Comparison of ENCODE assay signal across 15 mouse cellular contexts in the genomic region with DNA sequence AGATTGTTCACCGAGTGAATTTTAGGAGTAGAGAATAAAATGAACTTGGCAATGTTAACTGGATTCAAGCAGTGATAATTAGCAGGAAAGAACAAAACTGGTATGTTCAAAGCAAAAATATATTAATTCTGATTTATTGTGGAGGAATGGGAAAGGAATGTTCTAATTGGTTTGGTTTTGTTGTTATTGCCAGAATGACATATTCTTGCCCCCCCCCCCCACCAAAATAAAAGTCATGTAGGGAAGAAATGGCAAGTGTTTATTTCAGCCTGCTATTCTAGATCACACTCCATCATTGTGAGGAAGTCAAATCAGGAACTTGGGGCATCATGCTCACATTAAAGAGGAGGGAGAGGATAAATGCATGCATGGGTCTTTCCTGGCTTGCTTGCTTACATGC.
"Had no signal": no experiment of that assay in that cellular context is flagged by ENCODE, and none has a peak within 500 bp of the region (broad histone marks: within the 10 kb centered on the region; RNA-seq: fewer than 3 reads in every experiment).

No protein-coding gene starts in this region.

- DNase-seq: cerebellum, adult 9-11 months; cerebellum, postnatal 10 days; cerebellum, postnatal 14 days; cerebellum, postnatal 25 days; cerebellum, postnatal 36 days; embryo, embryonic 11 days; forebrain, postnatal 0 days; gastrocnemius, adult 2 months; gastrocnemius, postnatal 10 days; gastrocnemius, postnatal 14 days; gastrocnemius, postnatal 25 days; gastrocnemius, postnatal 36 days; heart, adult 11 months; heart, adult 18-20 months; heart, adult 2 months had no signal
